Mouse (Mus musculus): ENCODE results near the gene Gtf2f1.

Gene Gtf2f1

DNA sequence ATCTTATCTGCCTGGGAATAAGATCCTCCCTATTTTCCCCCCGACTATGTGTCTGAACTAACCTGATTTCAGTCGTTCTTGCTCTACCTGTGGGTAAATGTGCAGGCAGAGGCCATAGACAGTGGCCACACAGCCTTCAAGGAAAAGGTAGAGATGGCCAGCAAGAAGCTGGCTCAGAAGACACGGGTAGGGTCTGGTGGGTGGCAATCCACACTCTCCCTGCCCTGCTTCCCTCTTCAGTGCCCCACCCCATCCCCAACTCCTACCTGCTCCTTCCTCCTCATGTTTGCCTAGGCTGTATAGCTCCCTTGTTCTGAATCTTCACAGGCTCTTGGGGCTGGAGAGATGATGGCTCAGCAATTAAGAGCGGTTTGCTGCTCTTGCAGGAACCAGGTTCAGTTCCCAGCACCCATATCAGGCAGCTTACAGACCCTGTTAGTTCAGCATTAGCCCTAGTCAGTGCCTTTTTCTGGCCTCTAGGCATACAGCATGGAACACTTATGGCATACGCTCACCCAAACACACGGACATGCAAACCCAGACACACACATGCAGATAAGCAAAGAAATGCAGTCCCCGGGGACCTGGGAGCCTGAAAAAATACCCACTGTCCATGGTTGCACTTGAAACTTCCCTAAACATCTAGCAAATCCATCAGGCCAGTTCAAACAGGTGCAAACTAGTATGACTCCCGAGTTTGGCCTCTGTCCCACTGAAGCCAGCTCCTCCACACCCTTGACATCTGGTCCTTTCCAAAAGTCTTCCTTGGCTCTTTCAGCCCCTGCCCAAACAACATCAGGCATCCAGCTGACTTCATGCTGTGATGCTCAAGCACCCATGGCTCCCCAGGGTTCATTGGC is 34.3 kb downstream of the Gtf2f1 start:
- no peak for DNase-seq (ENCODE audit: extremely low spot score, low read depth, low spot score)

DNA sequence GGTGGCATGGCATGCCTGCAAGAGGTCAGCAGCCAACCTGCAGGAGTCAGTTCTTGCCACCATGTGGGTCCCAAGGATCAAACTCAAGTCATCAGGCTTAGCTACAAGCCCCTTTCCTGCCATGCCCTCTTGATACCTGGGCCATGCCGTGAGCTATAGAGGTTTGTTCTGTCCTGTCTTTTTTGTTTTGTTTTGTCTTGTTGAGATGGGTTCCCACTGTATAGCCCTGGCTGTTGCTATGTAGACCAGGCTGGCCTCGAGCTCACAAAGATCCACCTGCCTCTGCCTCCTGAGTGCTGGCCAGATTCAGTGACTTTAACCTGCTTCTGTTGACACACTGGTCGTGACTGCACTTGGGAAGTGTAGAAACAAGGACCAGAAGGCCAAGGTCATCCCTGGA is 35.7 kb downstream of the Gtf2f1 start:
- DNase-seq (ENCODE audit: extremely low spot score, low read depth, low spot score): no peak

DNA sequence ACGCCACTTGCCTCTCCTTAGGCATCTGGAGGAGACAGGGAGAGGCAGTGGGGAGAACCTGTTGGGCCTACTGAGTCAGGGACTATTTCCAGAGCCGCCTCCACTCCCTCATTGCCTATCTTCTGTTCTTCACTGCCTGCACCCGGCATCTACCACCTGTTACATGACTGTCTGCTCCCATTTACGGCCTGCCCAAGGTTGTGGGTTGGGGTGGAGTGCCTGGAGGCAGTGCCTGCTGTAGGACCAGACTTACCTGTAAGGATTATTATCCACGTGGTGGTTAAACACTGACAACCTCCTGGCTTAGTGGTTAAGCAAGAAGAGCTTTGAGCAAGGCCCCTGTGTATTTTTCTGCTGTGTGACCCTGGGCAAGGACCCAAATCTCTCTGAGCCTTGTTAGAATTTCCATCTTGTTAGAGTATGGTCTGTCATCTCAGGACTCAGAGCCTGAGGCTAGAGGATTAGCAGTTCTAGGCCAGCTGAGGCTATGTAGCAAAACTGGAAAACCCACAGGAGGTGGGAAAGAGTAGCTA is 36.3 kb downstream of the Gtf2f1 start:
- no peak for DNase-seq (ENCODE audit: extremely low spot score, low read depth, low spot score)

DNA sequence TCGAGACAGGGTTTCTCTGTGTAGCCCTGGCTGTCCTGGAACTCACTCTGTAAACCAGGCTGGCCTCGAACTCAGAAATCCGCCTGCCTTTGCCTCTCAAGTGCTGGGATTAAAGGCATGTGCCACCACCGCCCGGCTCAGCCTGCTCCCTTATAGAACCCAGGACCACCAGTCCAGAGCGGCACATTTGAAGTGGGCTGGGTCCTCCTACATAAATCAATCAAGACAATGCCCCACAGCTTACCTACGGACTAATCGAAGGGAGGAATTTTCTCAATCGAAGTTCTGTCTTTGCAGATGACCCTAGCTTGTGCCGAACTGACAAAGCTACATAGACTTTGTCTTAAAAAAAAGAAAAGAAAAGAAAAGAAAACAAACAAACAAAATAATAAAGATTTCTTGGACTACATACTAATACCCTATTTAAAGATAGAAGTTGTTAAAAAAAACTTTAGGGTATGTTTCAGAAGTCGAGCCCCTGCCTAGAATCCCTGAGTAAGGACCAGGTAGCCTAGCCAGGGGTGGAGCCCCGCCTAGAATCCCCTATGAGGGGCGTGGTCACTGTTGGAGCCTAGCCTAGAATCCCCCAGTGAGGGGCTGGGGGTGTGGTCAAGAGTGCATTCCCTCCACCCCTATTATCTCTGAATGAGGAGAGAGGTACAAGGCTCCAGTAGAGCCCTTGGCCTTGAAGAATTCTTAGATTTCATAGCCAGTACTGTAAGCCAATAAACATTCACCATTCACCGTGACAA is 37.0 kb downstream of the Gtf2f1 start:
- DNase-seq (ENCODE audit: extremely low spot score, low read depth, low spot score): no peak

DNA sequence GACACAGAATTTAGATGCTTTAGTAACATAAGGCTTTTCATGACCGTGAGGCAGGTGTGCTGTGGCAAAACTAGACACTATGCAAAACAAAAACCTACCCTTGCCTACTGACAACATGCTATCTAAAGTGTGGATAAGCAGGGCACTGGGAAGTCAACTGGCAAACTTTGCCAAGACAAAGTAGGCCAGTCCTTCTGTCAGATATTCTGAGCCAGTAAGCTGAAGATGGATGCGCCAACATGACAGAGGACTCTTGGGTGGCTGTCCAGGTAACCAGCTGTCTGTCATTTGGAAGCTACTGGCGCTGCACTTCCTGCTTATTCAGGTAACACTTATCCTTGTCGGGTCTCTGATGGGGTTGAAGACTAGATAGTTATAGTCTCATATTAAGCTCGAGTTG is 41.0 kb downstream of the Gtf2f1 start:
- no peak for DNase-seq (ENCODE audit: extremely low spot score, low read depth, low spot score)

DNA sequence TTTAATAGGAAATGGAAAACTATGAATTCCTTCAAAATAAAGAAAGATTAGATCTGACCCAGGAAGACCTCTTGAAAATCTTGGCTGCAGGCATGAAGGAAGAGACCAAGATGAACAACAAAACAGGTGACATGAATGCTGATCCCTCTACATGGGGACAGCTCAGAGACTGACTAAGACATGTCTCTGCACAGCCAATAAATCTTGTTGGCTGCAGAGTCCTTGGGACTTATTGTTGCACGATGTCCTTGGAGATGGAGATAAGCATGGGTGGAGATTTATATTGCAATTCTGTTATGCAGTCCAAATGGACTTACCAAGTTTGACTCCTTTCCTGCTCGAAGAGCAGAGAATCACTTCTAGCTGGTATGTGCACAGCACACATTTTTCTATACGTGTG is 41.8 kb downstream of the Gtf2f1 start:
- no peak for DNase-seq (ENCODE audit: extremely low spot score, low read depth, low spot score)

DNA sequence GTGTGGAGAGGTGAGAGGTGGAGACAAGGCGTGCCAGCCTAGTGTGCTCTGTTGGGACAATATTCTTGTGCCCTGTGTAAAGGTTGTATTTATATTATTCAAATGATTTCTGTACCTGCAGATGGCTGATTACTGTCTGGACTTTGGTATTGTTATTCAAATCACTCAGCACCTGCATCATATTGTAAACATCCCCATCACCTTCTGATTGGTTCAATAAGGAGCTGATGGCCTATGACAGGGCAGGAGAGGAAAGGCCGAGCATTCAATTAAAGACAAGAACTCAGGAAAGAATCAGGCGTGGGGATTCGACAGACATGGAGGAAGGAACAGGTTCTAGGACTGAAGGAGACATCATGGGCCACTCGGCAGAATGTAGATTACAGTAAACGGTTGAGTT is 47.4 kb downstream of the Gtf2f1 start:
- no peak for DNase-seq (ENCODE audit: extremely low spot score, low read depth, low spot score)

DNA sequence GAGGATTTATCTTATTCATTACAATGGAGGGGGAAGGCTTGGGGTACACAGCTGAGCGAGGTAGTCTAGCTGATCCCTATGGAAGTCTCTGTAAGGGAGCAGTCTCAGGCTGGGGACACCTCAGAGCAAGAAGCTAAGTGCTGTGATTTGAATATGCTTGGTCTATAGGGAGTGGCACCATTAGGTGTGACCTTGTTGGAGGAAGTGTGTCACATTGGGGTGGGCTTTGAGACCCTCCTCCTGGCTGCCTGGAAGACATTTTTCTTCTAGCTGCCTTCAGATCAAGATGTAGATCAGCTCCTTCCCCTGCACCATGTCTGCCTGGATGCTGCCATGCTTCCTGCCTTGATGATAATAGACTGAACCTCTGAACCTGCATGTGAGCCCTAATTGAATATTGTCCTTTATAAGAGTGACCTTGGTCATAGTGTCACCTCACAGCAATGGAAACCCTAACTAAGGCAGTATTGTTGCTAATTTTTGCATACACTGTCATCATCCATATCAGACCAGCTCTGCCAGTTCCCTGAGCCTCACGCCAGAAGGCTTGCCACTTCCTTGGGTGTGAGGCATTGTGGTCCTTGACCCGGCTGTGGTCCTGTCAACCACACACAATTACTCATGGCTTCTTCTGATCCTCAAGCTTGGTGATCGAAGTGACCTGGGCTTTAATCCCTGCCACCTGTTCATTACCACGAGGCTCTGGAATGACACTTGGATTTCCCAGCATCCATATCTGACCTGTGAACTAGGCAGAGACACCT is 48.3 kb downstream of the Gtf2f1 start:
- DNase-seq (ENCODE audit: extremely low spot score, low read depth, low spot score): no peak

DNA sequence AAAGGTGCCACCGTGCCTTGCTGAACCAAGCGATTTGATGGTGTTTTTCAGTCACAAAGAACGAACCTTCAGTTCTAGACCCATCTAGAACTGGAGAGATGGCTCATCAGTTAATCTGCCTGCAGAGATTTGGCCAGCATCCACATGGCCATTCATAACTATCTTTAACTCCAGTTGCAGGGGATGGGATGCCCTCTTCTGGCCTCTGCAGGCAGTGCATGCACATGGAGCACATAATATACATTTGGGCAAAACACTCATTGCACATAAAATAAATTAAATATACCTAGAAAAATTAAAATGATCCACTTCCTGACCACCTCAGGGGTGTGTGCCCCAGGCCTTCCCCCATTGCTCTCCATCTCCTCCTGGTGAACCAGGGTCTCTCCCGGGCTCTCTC is 49.2 kb downstream of the Gtf2f1 start:
- DNase-seq (ENCODE audit: extremely low spot score, low read depth, low spot score): no peak

DNA sequence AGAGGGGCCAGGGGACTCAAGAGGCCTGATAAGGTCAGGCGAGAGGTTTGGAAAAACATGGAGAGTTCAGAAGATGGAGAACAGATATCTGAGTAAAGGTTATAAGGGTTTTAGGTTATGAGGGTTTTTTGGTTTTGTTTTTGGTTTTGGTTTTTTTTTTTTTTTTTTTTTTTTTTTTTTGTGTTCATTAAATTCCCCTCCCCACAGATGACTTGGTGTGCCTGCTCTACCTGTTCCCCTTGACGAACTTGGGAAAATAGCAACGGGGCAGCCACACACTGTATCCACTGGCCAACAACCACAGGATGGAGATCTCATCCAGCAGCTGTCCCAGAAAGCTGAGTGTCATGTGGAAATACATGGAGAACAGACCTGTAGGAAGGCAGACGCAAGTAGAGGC is 52.4 kb downstream of the Gtf2f1 start:
- DNase-seq (ENCODE audit: extremely low spot score, low read depth, low spot score): no peak

DNA sequence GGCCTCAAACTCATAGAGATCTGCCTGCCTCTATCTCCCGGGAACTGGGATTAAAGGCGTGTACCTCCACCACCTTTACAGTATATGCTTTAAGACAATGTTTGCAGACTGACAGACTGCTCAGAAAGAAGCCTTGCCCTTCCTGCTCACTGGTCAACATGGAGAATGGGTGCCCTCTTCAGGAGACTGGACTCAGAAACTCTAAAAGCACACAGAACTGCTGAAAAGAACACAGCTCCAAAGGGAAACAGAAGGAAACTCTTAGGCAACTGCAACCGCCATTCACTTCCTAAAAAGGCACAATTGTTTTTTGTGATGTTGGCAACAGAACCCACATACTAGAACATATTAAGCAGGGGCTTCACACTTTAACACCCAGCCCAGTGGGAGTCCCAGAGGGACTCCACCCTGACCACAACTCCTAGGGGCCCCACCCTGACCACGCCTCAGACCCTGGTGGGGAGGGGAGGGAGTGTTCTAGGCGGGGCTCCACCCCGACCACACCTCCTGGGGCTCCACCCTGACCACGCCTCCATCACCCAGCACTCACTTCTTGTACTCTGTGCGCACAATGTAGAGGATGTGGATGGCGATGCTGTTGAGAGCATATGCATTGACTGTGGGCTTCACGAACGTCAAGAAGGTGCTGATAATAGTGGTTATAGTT is 53.2 kb downstream of the Gtf2f1 start:
- DNase-seq (ENCODE audit: extremely low spot score, low read depth, low spot score): no peak

DNA sequence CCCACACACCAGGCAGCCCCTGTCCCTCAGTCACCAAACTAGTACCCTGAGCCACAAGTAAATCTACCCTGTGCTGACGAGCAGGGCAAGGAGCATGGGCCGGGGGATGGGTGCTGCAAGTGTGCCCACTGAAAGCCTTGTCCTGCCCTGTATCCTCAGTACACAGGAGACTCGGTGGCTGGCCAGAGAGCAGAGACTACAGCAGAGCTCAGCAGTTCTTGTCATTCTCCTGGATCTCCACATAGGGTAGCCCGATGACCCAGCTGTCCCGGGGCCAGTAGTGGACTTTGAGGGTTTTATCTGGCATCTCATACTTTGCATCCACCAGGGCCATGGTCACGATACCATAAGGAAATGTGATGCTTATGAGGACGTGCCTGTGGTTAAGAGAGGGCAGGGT is 56.2 kb downstream of the Gtf2f1 start:
- no peak for DNase-seq (ENCODE audit: extremely low spot score, low read depth, low spot score)

Data from hindlimb bud, embryonic 11.5 days (tissue).